Mouse (Mus musculus): ENCODE measurements around the gene Syt15.

The Syt15 gene

DNA sequence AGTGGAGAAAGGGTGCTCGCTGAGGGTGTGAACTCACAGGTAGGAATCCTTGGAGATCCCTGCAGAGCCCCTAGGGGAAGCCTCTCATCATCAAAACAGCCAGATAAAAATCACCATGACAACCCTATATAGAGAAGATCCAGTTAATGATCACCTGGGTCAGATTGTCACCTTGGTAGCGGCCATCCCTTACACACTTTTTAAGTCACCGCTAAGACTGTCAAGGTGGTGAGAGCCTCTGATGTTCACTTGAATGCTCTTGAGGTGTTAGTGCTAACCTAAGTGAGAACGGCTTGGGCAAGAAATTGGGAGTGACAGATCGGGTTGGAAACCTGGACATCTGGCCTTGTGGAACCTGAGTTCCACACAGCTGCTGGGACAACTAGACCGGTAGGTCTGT, at the start of gene Syt15:
Gene Syt15 (plus strand): TSS at position 301 of the 400 bp plus-strand sequence.
- DNase-seq (ENCODE audit: low spot score), result no peak

DNA sequence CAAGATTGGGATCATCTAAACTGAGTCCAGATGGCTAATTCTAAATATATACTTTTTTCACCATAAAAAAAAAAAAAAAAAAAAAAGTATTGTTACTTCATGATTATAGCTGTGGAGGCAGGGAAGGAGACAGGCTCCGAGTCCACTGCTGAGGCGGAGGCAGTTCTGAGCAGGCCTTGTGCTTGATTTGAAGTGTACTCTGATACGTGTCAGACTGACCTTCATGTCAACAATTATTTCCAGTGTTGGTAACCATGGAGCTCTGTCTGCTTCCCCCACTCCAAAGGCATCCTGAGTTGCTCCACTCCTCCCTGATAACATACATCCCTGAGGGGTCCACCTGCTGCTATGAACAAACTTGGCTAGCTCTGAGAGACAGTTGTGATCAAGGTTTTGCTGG, 48.3 kb upstream of the Syt15 start:
- no peak for DNase-seq (ENCODE audit: low spot score)

DNA sequence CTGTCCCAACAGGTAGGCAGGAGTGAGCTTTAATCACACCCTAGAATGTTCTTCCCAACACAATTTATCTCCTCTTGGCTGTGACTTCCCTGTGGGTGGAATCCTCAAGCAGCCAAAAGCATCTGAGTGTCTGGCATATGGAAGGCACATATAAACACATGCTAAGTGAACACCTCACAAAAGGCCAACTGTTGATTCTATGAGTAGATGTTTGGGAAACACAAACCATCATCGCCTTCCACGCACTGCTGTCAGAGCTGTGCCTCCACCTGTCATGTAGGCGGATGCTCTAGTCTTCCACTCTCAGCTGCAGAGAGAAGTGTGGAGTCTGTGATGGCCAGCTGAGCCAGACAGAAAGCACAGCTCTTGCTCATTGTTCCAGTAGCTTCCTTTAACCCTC, 40.0 kb upstream of the Syt15 start:
- no peak for DNase-seq (ENCODE audit: low spot score)

DNA sequence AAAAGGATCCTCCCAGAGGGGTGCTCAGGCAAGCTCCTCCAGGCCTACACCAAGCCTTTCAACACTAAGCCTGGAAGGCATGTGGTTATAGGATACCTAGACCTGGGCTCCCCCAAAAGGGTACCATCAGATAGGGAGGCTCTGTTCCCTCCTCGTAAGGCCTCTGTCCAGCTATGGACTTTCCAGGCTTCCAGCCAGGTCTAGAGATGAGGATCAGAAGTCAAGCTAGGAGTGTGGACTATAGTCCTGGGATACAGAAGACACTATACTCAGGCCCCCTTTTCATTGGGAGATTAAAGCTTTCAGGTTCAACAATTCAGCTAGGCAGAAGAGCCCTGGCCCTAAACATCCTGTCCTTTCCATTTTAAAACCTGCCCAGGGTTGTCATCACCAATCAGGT, 36.3 kb upstream of the Syt15 start:
- no peak for DNase-seq (ENCODE audit: low spot score)

DNA sequence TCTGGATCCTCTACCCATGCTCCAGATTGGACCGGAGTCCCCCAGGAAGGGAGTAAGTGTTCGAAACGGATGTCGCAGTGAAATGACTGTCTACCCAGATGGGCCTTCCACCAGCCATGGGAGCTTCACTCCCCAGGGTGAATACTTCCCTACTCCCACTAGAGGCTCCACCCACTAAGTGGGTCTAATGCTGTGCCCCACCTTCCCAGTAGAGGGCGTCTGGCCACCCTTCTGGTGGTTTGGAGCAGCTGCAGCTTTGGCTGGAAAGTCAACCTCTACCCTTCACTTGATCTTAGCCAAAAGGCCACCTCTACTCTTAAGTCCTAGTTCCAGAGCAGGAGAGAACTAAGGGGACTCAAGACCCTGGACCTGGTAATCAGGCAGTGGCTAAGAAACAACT, 30.8 kb upstream of the Syt15 start:
- peak; percentile 6 for DNase-seq (ENCODE audit: low spot score)

DNA sequence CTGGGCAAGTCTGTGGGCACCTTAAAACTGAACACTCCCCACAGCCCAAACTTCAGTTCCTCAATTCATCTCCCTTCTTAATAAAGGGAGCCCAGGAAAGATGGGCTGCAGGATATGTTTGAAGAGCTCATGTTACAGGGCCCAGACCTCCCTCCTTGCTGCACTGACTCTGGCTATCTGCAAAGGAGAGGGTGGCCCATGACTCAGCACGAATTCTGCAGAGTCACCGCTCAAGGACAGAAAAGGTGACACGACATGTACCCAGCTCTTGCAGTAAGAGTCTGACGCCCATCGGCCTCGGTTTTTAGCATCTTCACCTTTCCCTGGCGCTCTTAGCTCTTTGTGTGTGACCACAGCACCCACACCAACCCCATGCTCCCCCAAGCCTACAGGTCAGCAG, 29.0 kb upstream of the Syt15 start:
- no peak for DNase-seq (ENCODE audit: low spot score)

DNA sequence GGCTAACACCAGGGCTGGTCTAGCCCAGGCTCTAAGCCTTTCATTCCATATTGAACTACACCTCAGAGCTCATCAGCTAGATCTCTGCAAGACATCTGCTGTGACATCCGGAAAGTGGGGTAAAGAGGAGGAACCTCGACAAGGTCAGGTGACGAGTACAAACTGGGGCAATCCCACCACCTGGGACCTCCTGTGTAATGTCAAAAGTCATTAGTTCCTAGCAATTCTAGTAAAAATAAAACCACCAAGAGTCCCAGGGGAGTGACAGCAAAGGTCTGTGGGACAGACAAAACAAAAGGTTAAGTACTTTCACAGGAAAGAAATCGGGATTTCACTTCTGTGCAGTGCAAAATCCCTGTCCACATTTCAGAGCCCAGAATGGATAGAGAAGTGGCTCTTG, 25.5 kb upstream of the Syt15 start:
- no peak for DNase-seq (ENCODE audit: low spot score)

DNA sequence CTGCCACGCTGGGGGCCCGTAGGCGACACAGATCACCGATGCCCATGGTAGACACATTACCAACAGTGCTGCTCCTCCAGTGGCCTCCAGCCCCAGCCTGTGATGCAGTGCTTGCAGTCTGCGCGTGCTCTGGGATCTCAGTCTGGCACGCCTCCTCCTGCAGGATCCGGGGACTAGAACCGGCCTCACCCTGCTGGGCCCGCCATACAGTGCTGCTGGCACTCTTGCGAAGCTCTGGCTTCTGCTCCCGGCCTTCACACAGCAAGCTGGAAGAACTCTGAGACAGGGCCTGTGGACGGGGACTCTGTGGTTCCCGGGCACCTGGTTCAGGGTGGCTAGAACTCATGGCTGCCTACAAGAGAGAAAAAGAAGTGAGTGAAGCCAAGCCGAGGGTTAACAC, 23.9 kb upstream of the Syt15 start:
- no peak for DNase-seq (ENCODE audit: low spot score)

DNA sequence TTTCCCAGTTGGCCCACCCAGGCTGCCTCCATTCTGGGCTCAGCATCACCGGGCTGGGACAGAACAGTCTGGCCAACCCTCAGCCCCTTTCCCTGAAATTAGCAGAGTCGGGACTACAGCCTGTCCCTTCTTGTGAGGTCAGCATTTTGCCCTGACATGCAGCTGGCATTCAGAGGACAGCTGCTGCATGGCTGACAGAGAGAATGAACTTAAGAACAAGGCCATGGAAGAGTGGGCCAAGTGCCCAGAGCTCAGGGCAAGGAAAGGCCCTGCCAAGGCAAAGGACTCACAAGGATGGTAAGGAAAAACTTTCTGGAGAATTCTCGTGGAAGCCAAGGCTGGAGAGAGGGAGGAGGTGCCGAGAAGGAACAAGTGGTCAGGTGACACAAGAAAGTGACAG, 22.7 kb upstream of the Syt15 start:
- no peak for DNase-seq (ENCODE audit: low spot score)

DNA sequence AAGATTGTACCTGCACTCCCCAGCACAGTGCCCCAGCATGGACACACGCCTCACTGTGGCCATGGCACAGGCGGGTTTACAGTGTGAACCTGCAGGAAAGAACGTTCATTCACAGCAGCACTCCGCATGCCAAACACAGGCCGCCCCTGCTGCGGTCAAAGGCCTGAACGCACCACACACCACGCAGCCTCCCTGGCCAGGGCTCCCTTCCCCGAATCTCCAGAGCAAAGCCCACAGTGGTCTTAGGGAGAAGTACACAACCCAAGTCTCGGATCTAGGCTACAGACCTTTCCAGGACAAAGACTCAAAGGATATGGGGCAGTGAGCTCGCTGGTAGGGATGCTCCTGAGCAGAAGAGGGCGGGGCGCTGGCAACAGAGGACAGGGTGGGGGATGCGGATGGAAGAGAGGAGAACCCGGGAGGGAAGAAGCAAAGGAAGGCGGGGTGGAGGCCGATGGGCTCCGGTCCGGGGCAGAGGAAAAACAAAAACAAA, 18.6 kb upstream of the Syt15 start:
- no peak for DNase-seq (ENCODE audit: low spot score)

DNA sequence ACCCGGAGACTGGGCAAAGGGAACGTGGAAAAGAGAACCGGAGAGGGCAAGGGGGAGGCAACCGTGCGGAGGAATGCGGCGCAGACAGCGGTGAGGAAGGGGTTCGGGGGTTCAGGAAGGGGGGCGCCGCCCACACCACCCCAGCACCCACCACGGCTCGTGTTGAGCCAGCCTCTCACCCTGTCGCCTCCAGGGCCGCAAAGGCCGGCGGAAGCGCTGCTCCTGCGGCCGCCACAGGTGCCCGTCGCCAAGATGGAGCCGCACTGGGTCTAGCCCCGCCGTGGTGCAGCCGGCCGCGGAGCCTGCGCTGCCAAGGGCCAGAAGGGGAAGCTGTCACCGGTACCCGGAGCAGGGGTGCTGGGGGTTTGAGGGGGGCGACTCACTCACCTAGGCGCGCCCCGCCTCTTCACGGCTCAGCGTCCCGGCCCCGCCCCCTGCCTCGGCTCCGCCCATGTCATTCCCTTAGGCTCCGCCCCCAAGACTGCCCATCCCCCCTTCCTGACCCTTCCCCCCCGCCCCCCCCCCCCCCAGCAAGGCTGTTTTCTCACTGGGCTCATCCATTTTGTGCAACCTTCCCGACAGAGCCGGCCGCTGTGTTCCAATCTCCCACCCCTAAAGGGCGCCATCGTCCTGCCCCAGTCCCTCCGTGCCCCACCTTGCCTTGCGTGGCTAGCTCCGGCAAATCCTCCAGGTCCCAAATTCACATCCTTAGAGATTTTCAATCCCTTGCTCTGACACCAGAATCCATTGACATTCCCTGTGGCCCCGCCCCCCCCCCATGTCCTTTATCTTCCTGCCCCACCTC, 18.0 kb upstream of the Syt15 start, which contains the start of gene Gprin2:
Gene Gprin2 (minus strand): TSS at position 423 of the 805 bp plus-strand sequence.
- no peak for DNase-seq (ENCODE audit: low spot score)

DNA sequence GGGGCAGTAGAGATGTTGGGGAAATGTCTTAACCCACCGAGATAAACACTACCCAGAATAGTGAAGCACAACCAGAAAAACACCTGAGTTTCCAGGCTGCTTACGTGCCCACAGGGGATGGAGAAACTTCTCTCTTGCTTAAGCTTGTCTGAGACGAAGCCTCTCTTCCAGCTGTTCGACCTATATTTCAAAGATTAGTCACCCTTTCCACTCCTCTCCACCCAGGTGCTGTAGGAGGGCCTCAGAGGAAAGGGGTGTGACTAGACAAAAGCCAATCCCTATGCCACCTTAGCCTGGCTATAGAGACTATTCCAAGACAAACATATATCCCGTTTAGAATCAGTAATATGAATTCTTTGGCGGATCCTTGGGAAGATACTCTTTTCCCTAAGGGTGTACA, 11.4 kb upstream of the Syt15 start:
- no peak for DNase-seq (ENCODE audit: low spot score)

DNA sequence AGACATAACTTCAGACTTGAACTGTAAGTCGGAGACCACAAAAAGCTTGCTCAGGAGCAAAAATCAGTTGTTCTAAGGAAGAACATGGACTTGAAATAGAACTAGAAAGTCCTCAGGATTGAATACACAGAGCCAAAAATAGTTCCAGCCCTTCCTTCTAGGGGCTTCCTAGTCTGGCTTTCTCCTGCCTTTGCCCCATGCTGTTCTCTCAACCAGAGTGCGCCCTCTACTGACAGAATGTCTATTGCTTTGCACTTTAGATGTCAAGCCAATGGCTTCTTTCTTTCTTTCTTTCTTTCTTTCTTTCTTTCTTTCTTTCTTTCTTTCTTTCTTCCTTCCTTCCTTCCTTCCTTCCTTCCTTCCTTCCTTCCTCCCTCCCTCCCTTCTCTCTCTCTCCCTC, 10.7 kb upstream of the Syt15 start:
- DNase-seq (ENCODE audit: low spot score), result no peak

DNA sequence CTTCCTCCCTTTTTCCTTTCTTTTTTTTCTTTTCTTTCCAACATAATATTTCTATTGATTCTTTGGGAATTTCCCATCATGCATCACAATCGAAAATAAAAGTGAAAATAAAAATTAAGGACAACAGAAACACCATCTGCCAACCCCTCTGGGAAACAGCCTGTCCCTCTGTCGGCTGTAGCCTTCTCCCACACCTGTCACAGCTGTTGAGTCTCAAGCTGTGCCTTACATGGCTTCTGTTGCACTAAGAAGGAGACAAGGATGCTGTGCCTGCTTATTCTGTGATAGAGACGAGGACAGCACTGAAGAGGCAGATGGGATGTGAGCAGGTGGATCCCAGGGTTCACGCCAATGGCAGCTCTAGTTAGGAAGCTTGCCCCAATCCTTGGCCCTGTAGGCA, 10.3 kb upstream of the Syt15 start:
- DNase-seq (ENCODE audit: low spot score), result no peak

DNA sequence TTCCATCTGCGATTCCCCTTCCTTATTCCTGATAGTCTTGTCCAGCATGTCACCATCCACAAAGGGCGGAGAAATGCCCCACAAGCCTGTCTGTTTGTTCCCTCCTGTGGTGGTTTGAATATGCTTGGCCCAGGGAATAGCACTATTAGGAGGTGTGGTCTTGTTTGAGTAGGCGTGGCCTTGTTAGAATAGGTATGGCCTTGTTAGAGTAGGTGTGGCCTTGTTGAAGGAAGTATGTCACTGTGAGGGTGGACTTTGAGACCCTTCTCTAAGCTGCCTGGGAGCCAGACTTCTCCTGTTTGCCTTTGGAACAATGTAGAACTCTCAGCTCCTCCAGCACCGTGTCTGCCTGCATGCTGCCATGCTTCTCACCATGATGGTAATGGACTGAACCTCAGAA, 9.5 kb upstream of the Syt15 start:
- no peak for DNase-seq (ENCODE audit: low spot score)

DNA sequence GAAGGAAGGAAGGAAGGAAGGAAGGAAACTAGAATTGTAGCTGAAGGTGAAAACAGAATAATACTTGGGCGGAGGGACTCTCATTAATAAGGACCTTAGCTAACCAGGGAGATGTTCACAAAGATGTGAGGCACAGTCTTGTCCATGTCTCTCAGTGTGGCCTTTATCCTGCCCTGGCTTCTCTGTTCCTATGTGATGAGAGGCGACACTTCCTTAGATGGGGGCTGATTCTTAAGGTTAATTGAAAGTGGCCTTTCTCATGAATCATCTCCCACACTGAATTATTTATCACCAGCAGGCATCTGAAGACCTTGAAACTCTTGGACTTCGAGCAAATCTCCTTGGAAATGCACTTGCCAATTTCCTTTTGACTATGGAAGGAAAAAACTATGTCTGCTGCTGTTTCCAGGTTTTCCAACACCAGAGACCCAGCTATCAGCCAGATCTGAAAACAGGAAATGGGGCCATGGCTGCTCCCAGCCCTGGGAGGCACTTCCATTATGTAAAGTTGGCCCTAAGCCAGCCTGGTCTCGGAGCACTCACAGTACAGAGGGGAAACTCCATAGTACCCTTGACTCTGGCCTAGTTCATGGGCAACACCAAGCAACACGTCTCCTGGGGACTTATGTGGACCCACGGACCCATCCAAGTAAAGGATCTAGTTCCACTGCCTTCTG, 3.8 kb upstream of the Syt15 start:
- no peak for DNase-seq (ENCODE audit: low spot score)

DNA sequence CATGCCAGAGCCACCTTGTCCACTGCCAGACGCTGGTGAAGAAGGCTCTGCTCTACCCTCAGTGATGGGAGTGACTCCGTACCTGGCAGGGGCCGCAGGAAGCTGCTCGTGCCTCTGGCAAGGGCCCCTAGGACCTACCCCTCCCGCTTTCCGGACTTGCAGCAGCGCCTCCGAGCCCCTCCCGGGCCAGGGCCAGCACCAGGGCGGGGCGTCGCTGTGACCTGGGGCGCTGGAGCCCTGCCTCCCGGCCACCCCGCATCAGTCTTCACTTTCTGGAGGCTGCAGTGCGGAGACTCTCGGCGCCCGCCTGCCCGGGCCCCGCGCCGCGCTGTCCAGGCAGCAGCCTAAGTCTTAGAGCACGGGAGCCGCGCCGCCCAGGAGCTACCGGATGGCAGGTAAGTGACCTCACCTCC, 397 bp downstream of the Syt15 start:
- DNase-seq (ENCODE audit: low spot score), result no peak

DNA sequence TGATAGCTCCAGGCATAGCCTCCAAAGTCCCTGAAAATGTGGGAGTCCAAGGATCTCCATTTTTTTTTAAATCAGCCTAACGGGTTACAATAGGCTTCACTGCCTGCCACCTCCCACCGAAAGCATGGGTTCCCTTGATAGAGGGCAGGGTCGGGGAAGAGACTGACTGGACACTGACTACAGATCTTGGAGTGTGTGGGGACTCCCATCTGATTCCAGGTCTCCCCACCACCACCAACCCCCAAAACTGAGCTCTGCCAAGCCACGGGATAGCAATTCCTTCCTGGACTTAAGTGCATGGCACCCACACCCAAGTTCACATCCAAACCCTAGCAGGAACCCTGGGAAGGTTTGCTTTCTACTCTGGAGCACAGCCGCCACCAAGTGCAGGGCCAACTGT, 1.0 kb downstream of the Syt15 start:
- DNase-seq (ENCODE audit: low spot score), result no peak

DNA sequence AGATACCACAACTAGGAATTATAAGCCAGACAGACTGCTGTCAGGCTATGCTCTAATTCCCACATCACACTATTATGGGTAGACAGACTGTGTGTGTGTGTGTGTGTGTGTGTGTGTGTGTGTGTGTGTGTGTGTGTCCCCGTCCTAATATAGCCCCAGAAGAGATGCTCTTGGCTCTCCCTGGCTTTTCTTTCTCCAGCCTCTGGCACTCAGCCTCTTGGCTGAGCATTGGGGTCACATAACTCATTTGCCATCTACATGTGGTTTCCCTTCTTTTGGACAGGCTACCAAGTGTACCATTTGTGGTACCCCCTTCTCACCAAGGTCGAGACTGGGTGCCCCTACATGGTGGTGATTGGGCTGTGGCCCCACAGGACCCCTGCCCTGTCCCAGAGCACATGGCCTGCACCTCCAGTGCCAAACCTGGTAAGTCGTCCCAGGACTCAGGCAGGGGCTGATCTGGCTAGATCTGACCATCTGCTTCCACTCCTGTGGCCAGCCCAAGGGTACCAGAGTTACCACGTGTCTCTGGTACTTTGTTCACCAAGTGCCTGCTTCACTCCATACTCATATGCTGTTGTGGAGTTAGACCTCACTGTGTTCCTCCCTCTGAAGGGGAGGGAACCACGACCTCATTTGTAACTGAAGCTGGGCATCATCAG, 2.2 kb downstream of the Syt15 start:
- no peak for DNase-seq (ENCODE audit: low spot score)

DNA sequence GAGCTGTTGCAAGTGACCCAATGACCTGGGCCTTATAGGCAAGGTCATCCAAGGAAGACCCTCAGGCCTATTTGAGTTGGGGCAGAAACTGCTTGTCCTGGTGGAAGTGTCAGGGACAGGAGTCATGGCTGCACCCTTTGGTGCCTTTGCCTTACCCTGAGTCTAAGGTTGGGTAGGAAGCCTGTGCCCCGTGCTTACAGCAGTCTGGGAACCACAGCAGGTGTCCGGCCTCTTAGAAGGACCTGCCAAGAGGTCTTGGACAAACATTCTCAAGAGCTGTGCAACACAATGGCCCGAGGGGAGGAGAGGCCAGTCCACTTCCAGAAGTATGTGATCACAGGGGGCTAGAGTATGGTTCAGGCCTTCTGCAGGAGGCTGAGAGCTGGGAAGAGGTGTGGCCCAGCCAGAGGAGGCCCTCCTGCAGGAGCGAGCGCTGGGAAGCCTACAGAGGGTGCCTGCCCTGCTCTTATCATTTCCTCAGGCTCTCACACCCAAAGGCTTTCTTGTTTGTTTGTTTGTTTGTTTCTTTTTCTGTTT, 4.0 kb downstream of the Syt15 start:
- DNase-seq (ENCODE audit: low spot score), result no peak

DNA sequence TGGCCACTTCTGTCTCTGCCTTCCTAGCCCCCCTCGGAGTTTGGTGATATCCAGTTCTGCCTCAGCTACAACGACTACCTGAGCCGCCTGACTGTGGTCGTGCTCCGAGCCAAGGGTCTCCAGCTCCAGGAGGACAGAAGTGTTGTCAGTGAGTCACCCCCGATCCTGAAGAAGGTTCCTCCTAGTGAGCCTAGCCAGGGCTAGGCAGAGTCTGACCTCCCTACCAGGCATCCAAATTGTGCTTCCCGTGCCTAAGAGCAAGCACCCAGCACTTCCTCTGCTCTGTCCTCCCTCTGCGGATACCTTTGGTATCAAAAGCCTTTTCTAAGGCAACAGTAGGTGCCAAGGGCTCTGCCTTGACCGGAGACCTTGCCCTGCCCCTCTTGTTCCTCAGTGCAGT, 6.6 kb downstream of the Syt15 start:
- no peak for DNase-seq (ENCODE audit: low spot score)

DNA sequence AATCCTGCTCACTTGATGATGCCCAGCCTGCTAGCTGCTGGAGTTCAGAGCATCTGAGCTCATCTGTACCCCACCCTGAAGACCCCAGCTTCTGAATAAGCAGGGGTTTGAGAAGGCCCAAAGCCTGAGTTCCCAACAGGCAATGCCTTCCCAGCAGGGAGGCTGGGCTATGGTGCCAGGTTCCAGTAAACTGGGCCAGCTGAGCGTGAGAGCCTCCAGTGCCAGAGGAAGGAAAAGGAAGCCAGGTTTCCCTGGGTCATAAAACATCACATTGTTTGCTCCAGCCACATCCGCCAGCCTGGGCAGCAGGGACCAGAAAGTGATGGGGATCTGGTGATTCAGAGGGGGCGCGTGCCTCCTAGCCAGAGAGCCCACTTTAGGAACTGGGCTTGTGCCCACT, 7.2 kb downstream of the Syt15 start:
- DNase-seq (ENCODE audit: low spot score), result no peak

DNA sequence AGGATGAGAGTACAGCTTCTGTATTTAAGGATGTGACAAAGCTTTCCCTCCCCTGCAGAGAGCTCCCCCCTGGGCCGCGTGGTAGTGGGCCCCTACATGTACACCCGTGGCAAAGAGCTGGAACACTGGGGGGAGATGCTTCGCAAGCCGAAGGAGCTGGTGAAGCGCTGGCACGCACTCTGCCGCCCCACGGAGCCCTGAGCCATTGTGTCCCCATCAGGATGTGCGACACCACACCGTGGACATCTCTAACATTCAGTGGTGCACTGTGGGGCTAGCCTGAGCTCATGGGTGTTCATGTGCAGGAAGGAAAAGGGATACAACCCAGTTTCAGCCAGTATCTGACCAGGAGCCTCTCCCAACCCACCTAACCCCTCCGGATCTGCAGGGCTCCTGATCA, 8.6 kb downstream of the Syt15 start:
- no peak for DNase-seq (ENCODE audit: low spot score)

Measured in T-cell, adult 2 months (primary cell).